Mouse (Mus musculus): Measurements from ENCODE around the gene Nme4. TPM values are rescaled to one million over a fixed set of nuclear protein-coding genes. Genes with fewer than 3 reads are reported as not detected.
A peak's percentile ranks its signal among the peaks of the same experiment; 100 is the strongest.

Gene Nme4
- polyA plus RNA-seq, 1 experiment from 2014 or later: 96.4 TPM

- H3K36me3 ChIP-seq (ENCODE audit: insufficient read depth): peaks cover 17% of the 10 kb centered on the region; the same call in 1 of the 2 replicates
- H3K4me1 ChIP-seq (ENCODE audit: insufficient read depth): peaks cover 14% of the 10 kb centered on the region; the same call in 1 of the 2 replicates
- DNase-seq (no peak), ATAC-seq (ENCODE audit: insufficient read depth) (no peak)
- WGBS: 84% methylated on average over 7 of the region's 7 CpGs
- H3K4me2 ChIP-seq: peak overlapping the region; percentile 99
- no peaks in the 10 kb centered on the region for H3K9me3 ChIP-seq (ENCODE audit: low read depth, low read length)
- H3K4me3 ChIP-seq (ENCODE audit: low read depth, low read length): peak overlapping the region; percentile 81
- no peak for TF ChIP-seq CTCF (IDR thresholded peaks at IDR 0.05; ENCODE audit: low read depth)
- no peak overlapping the region for H3K27ac ChIP-seq (ENCODE audit: low read depth)
- H3K27me3 ChIP-seq (ENCODE audit: insufficient read depth, low read length): no peaks in the 10 kb centered on the region
- no peak overlapping the region for H3K9ac ChIP-seq
Measured at GRCm38 (mm10) chr17:26066488-26067020, 28.8 kb downstream of the Nme4 start.

- H3K9me3 ChIP-seq (ENCODE audit: low read depth, low read length): no peaks in the 10 kb centered on the region
- DNase-seq: no peak
- WGBS: 65% methylated on average over 6 of the region's 6 CpGs
- no peak overlapping the region for H3K4me2 ChIP-seq
- no peaks in the 10 kb centered on the region for H3K27me3 ChIP-seq (ENCODE audit: insufficient read depth, low read length)
- H3K4me1 ChIP-seq (ENCODE audit: insufficient read depth): peaks cover 14% of the 10 kb centered on the region; the same call in 1 of the 2 replicates
- no peak for TF ChIP-seq CTCF (IDR thresholded peaks at IDR 0.05; ENCODE audit: low read depth)
- no peak overlapping the region for H3K9ac ChIP-seq
- H3K27ac ChIP-seq (ENCODE audit: low read depth): no peak overlapping the region
- H3K4me3 ChIP-seq (ENCODE audit: low read depth, low read length): no peak overlapping the region
- no peak for ATAC-seq (ENCODE audit: insufficient read depth)
- peaks cover 17% of the 10 kb centered on the region; the same call in 1 of the 2 replicates for H3K36me3 ChIP-seq (ENCODE audit: insufficient read depth)
Measured at GRCm38 (mm10) chr17:26064916-26065315, 30.5 kb downstream of the Nme4 start.

- H3K4me1 ChIP-seq (ENCODE audit: insufficient read depth): no peaks in the 10 kb centered on the region
- H3K9ac ChIP-seq: no peak overlapping the region
- ATAC-seq (ENCODE audit: insufficient read depth): no peak
- H3K9me3 ChIP-seq (ENCODE audit: low read depth, low read length): no peaks in the 10 kb centered on the region
- no peak overlapping the region for H3K4me3 ChIP-seq (ENCODE audit: low read depth, low read length)
- H3K4me2 ChIP-seq: no peak overlapping the region
- no peaks in the 10 kb centered on the region for H3K27me3 ChIP-seq (ENCODE audit: insufficient read depth, low read length)
- H3K27ac ChIP-seq (ENCODE audit: low read depth): no peak overlapping the region
- peaks cover 36% of the 10 kb centered on the region for H3K36me3 ChIP-seq (ENCODE audit: insufficient read depth)
- no peak for TF ChIP-seq CTCF (IDR thresholded peaks at IDR 0.05; ENCODE audit: low read depth)
- WGBS: 52% methylated on average over 9 of the region's 9 CpGs
- no peak for DNase-seq
Measured at GRCm38 (mm10) chr17:26057787-26058567, 37.4 kb downstream of the Nme4 start.

GRCm38 (mm10) chr17:26057278-26057677, 38.1 kb downstream of the Nme4 start:
- no peak for DNase-seq
- Histone ChIP-seq H3K9ac (no peak overlapping the region), H3K27me3 (ENCODE audit: insufficient read depth, low read length) (no peaks in the 10 kb centered on the region), H3K4me3 (ENCODE audit: low read depth, low read length) (no peak overlapping the region), H3K27ac (ENCODE audit: low read depth) (no peak overlapping the region), H3K4me1 (ENCODE audit: insufficient read depth) (no peaks in the 10 kb centered on the region), H3K4me2 (no peak overlapping the region), H3K36me3 (ENCODE audit: insufficient read depth) (peaks cover 30% of the 10 kb centered on the region), H3K9me3 (ENCODE audit: low read depth, low read length) (no peaks in the 10 kb centered on the region)
- ATAC-seq (ENCODE audit: insufficient read depth): no peak
- TF ChIP-seq CTCF (IDR thresholded peaks at IDR 0.05; ENCODE audit: low read depth): no peak
- WGBS: 90% methylated on average over 8 of the region's 8 CpGs

GRCm38 (mm10) chr17:26055164-26055563, 40.2 kb downstream of the Nme4 start:
- WGBS: 69% methylated on average over 6 of the region's 6 CpGs
- H3K4me3 ChIP-seq (ENCODE audit: low read depth, low read length): no peak overlapping the region
- H3K4me2 ChIP-seq: no peak overlapping the region
- TF ChIP-seq CTCF (IDR thresholded peaks at IDR 0.05; ENCODE audit: low read depth): no peak
- H3K27me3 ChIP-seq (ENCODE audit: insufficient read depth, low read length): no peaks in the 10 kb centered on the region
- H3K9me3 ChIP-seq (ENCODE audit: low read depth, low read length): no peaks in the 10 kb centered on the region
- H3K36me3 ChIP-seq (ENCODE audit: insufficient read depth): peaks cover 28% of the 10 kb centered on the region
- DNase-seq: no peak
- H3K4me1 ChIP-seq (ENCODE audit: insufficient read depth): no peaks in the 10 kb centered on the region
- H3K9ac ChIP-seq: no peak overlapping the region
- H3K27ac ChIP-seq (ENCODE audit: low read depth): no peak overlapping the region
- ATAC-seq (ENCODE audit: insufficient read depth): no peak

GRCm38 (mm10) chr17:26054133-26054845, 41.1 kb downstream of the Nme4 start:
- Histone ChIP-seq H3K4me1 (ENCODE audit: insufficient read depth) (no peaks in the 10 kb centered on the region), H3K9me3 (ENCODE audit: low read depth, low read length) (no peaks in the 10 kb centered on the region), H3K4me2 (no peak overlapping the region), H3K27me3 (ENCODE audit: insufficient read depth, low read length) (no peaks in the 10 kb centered on the region), H3K4me3 (ENCODE audit: low read depth, low read length) (no peak overlapping the region), H3K27ac (ENCODE audit: low read depth) (no peak overlapping the region), H3K9ac (no peak overlapping the region), H3K36me3 (ENCODE audit: insufficient read depth) (peaks cover 28% of the 10 kb centered on the region)
- DNase-seq (no peak), ATAC-seq (ENCODE audit: insufficient read depth) (no peak)
- WGBS: 69% methylated on average over 17 of the region's 17 CpGs
- no peak for TF ChIP-seq CTCF (IDR thresholded peaks at IDR 0.05; ENCODE audit: low read depth)

GRCm38 (mm10) chr17:26052706-26053105, 42.7 kb downstream of the Nme4 start:
- Histone ChIP-seq H3K27me3 (ENCODE audit: insufficient read depth, low read length) (no peaks in the 10 kb centered on the region), H3K27ac (ENCODE audit: low read depth) (no peak overlapping the region), H3K9me3 (ENCODE audit: low read depth, low read length) (no peaks in the 10 kb centered on the region), H3K4me3 (ENCODE audit: low read depth, low read length) (no peak overlapping the region), H3K4me2 (no peak overlapping the region), H3K9ac (no peak overlapping the region), H3K4me1 (ENCODE audit: insufficient read depth) (no peaks in the 10 kb centered on the region), H3K36me3 (ENCODE audit: insufficient read depth) (peaks cover 20% of the 10 kb centered on the region; the same call in 1 of the 2 replicates)
- ATAC-seq (ENCODE audit: insufficient read depth) (no peak), DNase-seq (no peak)
- no peak for TF ChIP-seq CTCF (IDR thresholded peaks at IDR 0.05; ENCODE audit: low read depth)
- WGBS: 71% methylated on average over 4 of the region's 4 CpGs
